Mouse (Mus musculus) cerebral cortex, adult 2 months (tissue): ENCODE data around the gene Dnase1l1.

Experiments used
- WGBS: fragments of 180-500 bp; shearing (Covaris S2); methylation state at CpG from one replicate; pipeline ENCODE4 v1.1.7; 2018; 5-methylcytosine and 5-hydroxymethylcytosine counted together

Dnase1l1 gene

DNA sequence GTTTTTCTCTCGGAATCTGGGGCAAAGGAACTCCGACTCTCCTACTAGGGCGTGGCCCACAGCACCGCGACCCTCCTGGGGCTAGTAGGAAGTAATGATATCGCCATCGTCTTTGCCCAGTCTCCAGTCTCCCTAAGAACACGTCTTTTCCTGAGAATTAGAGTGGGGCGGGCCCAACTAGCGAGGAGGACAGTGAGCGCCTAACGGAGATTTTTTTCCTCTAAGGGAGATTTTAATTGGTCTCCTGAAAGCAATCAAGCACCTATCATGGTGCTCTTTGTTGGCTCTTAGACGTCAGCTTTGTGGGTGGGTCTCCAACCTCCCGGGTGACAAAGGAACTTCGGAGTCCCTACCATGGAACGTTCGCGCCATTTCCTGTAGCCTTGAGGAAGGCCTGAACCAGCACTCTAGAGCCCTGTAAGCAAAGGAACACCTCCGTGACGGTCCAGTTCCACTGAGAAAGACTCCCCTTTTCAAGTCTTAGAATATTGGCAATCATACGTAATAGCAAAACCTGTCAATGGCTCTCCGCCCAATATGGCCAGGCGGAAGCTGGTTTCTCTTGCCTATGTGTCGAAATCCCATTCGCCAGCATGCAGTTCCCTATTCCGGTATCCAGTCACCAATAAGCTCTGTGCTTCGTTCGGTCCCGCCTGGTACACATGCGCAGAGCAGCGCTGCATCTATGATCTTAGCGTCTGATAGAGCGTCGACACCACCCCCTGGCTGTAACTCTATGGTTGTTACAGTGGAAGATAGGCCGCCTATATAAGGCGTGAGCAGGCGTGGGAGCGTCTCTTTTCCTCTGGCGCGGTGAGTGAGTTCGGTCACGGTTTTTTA lies 11.9 kb downstream of the Dnase1l1 start, which contains the start of gene Rpl10:
Gene Rpl10, plus strand, starts transcription at position 751 of the 840 bp plus-strand sequence.
- 5% methylated on average over 42 of the region's 42 CpGs for WGBS

DNA sequence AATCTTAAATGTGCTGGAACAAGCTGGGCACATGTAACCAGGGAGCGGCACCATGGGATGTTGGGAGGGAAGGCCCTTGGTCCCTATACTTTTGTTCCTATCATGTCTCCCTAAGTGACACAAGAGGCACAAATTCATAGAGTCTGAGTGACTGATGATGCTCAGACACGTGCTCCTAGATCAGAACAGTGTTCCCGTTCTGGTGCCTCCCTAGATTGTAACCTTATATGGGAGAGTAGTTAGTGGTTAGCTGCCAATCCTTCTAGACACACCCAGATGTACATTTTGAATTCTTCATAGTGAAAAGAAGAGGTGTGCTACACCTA lies 12.4 kb downstream of the Dnase1l1 start:
- WGBS = 7% methylated on average over 3 of the region's 3 CpGs

DNA sequence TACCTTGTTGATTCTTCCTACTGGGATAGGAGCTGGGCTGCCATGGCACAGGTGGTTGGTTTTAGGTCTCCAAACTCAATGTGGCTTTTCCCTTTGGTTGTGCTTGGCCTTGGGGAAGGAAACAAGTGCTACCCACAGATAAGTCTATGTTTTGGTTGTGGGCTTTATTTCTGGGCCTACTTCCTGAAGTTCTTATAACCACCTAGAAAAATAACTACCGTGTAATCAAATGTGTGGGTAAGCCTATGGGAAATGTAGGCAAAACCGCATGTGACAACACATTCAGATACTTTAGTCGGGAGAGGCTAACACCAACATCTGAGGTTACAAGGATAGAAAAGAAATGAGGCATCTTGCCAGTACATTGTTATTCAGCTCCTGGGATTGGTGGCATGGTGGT lies 24.4 kb downstream of the Dnase1l1 start:
- WGBS = 84% methylated on average over 3 of the region's 3 CpGs

DNA sequence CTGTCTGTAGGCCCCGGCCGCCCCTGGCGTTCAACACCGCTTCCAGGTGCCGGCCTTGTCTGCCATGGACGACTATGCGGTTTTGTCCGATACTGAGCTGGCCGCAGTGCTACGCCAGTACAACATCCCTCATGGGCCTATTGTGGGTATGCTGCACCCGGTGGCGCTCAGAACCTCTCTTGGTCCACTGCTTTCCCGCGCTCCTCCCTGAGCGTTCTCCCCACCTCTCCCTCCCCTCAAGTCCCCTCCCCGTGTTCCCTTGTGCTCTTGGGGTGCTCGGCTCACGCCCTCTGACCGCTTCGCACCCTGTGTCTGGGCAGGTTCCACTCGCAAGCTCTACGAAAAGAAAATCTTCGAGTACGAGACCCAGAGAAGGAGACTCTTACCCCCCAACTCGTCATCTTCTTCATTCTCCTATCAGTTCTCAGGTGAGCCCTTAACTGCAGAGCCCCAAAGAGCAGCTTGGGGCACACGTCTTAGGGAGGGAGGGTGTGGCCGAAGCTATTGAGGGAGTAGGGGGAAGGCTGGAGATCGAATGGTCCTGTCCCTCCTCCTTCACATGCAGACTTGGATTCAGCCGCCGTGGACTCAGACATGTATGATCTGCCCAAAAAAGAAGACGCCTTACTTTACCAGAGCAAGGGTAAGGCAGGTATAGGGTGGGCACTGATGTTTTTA lies 27.1 kb downstream of the Dnase1l1 start:
- 13% methylated on average over 31 of the region's 31 CpGs for WGBS

DNA sequence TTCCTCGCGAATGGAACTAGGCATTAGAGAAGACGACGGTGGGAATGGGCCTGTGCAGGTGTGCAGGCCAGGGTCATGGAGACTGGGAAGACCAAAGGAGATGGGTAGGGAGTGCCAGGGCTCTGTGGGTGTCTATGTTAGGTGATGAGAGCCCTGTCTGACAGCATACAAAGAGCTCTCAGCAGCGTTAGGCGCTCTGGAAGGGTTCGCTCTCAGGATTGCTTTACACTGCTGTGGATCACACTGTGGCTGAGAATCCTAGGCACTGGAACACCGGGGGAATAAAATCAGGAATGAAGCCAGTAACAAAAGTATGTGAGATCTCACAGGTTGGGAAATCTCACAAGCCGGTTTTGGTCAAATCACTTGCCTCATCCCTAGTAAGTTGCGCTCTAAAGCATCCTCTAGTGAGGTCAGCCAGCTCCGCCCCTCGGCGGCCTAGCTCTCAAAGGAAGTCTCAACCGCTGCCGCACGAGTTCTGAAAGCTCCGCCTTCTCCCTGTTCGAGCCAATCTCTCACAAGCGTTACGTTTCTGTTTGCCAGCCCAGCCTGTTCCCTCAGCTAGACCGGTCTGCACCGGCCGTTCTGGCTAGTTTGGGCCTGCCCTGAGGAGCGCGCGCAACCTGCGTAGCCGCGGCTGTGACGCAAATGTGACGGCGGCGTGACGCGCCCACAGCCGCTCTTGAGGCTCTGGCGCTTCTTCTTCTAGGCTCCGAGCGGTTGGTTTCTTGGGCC lies 27.8 kb downstream of the Dnase1l1 start, which contains the start of gene Emd:
Gene Emd, plus strand, starts transcription at position 535 of the 735 bp plus-strand sequence.
- WGBS = 12% methylated on average over 39 of the region's 39 CpGs

DNA sequence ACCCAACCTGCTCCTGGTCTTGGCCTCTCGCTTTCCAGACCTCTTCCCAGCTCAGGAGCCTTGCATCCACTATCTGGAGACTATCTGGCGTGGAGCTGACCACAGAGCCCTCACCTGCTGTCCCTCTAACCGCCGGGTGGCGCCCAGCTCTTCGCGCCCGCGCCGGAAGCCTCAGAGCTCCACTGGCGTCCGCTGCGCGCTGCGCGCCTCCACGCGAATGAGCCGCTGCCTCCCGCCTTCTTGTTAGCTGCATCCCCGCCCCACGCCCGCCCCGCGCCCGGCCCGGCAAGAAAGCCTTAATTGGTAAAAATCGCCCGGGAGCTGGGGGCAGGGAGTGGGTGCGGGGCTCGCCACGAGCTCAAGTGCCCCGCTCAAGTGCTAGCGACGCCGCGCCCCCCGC lies 32.5 kb downstream of the Dnase1l1 start, which contains the start of gene Flna:
Gene Flna, minus strand, starts transcription at position 206 of the 400 bp plus-strand sequence.
- WGBS = 14% methylated on average over 37 of the region's 38 CpGs

DNA sequence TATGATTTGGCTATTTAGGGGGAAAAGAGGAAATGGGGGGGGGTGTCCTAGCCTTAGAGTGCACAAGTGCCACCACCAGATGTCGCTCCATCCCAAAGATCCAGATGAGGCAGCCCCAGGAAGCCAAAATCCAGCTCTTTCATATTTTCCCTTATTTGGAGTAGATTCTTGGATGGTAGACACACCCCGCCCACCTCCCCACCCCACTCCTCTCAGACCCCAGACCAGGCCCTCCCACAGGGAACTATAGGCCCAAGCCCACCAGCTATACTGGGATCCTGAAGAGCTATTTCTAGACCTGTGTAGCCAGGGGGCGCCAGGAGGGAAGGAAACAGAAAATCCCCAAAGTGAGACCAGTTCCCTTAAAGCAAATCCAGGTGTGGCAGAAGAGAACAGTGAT lies 33.5 kb downstream of the Dnase1l1 start:
- 12% methylated on average over 3 of the region's 3 CpGs for WGBS

DNA sequence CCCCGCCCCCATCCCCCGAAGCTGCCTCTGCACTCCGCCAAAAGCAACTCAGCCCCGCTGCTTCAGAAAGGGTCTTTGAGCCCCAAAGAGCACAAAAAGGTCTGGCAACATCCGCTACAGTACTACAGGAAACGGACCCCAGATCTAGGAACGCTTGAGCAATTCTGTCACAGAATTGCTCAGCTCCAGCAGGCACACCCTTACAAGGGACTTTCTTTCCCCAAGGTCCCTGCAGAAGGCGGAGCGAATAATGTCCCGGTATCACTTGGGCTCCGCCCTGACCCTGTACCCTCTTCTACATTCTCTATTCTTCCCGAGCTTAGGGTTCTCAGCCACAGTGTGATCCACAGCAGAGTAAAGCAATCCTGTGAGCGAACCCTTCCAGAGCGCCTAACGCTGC lies 35.4 kb downstream of the Dnase1l1 start:
- WGBS = 5% methylated on average over 15 of the region's 15 CpGs

DNA sequence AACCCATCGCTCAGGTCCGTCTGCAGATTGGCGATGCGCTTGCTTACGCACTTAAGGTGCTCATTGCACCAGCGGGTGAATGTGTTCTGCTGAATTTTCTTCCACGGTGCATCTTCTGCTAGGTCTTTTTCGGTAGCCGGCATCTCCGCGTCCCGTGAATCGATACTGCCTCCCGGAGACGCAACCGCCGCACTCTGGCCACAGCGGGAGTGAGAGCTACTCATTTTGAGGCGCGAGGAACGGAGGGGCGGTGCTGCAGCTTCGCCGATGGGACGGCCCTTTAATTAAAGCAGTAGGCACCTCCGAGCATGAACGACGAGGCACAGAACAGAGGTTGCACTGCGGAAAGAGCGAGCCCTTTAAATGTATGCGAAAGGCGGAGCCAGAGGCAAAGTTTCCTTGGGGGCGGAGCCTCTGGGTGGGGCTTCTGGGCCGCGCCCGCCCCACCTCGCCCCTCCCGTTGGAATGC lies 35.9 kb downstream of the Dnase1l1 start:
- WGBS = 2% methylated on average over 33 of the region's 38 CpGs

DNA sequence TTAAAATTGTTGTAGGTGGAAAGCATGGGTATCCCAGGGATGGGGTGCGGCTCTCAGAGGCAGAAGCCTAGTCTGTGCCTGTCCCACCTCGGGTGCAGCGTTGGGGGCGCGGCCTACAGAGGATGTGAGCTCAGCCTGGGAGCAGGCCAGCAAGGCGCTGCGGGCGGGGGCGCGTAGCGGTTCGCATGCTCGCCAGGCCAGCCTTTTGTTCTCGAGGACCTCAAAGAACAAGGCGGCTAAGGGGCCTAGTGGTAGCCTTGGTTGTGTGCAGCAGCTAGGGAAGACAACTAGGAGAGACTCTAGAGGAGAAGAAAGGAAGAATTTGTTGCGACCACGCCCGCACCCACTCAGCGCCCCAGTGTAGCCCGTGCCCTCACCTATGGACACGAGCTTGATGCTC lies 36.5 kb downstream of the Dnase1l1 start:
- WGBS = 10% methylated on average over 21 of the region's 21 CpGs

DNA sequence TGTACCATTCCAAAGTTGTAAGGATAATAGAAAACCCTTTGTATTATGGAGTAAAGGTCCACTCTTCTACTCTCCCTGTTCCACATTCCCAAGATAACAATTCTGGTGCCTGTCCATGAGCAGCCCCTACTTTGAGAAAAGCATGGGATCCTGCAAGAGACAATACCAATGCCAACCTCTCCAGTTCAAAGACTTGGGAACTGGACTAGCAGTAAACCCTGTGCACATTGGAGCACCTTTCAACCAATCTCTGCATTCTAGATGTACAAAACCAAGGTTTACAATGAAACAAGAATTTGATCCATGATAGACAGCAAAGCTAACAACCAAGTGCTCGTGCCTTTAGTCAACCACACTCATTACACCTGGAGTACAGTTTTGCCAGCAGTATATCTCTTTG lies 37.0 kb downstream of the Dnase1l1 start:
- WGBS = 17% methylated on average over 1 of the region's 1 CpGs

DNA sequence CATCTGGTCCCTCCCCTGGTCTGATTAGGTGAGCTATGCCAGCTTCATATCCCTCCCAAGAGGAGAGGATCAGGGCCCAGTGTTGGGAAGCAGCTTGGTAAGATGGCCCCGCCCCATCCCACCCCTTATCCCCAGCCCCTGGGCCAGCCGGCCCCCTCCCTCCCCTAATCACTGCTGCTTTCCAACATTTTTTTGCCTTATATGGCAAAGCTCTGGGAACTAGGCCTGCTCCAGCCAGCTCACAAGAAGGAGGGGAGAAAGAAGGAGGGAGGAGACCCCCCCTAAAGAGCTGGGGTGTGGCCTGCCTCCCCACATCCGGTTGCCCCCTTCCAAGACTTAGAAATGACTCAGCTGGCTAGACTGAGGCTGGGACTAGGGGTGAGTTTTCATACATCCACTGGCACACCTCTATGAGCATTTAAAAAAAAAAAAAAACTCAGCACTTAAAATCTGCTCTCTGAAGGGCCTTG lies 37.5 kb downstream of the Dnase1l1 start:
- 0% methylated on average over 2 of the region's 3 CpGs for WGBS

DNA sequence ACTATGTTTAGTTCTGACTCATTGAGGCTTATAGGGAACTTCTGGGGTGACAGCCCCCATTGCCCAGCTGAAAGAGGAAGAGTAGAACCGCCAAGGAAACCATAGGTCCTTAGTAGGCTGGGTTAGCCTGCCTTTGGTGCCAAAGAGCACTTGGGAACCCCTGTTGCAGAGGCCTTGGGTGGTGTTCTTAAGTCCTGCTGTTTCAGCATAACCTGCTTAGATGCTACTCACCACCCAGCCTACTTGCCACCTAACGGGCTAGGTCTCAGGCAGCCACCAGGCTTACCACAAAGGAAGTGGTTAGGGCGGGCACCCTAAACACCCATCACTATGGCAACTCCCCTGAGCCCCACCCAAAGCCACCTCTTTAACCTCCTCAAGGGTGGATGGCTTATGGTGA lies 38.3 kb downstream of the Dnase1l1 start:
- WGBS = 44% methylated on average over 3 of the region's 3 CpGs

DNA sequence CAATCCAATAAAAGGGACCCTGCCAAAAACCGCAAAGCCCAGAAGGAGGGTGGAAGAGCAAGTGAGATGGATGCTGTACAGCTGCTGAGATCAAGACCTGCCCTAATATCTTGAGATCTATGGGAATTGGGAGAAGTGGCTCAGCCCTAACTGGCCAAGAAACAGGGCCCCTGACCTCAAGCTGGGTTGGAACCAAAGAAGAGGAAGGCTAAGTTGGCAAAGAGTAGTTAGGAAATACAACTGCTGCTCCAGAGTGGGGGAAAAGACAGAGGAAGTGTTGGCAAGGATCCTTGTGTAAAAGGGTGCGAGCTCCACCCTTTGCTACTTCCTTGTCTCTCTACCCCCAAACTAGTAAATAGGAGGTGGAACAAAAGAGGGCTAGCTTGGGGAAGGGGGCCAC lies 38.7 kb downstream of the Dnase1l1 start:
- WGBS = 63% methylated on average over 2 of the region's 2 CpGs

DNA sequence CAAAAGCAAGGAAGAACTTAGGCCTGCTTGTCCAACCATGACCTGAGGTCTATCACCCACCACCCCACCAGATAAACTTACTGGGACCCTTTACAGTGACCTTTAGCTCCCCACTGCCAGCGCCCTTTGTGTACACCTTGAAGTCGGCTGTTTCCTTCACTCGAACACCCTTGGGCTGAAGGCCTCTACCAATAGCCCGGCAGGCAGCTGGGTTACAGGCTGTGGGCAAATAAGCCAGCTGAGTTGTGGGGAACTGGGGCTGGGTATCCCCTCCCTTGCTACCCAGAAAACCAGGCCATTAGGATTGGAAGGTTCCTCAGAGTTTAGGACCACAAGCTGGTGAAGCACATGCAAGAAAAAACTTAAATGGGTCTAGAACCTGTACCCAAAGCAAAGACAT lies 41.8 kb downstream of the Dnase1l1 start:
- 91% methylated on average over 4 of the region's 4 CpGs for WGBS

DNA sequence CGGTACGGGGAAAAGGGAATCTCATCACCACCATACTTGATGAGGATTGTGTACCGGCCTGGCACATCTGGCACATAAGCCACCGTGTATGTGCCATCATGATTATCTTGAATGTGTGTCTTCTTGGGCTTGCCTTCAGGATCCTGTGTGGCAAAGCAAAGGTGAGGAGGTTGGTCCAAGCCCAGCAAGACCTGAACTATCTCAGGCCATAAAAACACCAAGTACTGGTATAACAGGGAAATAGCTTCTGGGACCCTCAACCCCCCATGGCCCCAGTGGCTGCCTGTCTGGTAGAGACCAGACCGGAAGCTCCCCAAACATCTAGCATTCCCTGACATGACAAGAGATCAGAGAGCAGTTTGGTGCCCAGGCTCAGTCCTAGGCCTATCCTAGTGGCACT lies 48.9 kb downstream of the Dnase1l1 start:
- 89% methylated on average over 5 of the region's 5 CpGs for WGBS

DNA sequence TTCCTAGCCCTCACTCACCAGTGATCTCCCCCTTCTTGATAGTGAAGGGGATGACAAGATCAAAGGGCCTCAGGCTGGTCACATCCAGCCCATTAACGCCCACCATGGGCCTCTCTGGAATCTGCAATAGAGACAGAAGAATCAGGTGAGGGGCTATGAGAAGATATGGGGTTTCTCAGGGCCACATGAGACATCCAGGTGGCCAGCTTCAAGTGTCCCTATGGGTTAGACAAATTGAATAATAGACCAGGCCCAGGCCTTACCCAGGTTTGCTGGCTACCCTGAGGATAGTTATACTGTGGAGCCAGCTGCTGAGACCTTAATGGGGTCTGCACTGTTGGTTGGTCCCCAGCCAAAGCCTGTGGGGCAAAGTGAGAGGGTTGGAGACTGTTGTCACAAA lies 52.1 kb downstream of the Dnase1l1 start:
- 71% methylated on average over 1 of the region's 1 CpGs for WGBS
